ENCODE assay signal across 19 mouse cellular contexts in genomic region chr12:74898211-74898610, GRCm38 (mm10).
DNase-seq lines count a peak whose midpoint lies in the region; ATAC-seq and TF ChIP-seq lines count a peak whose summit lies in the region.
"Had no signal": no experiment of that assay in that cellular context is flagged by ENCODE, and none has a peak within 500 bp of the region (broad histone marks: within the 10 kb centered on the region; RNA-seq: fewer than 3 reads in every experiment).

No protein-coding gene starts in this region.

- DNase-seq in heart, adult 11 months: peak; percentile 81
- DNase-seq in heart, adult 9 months (ENCODE audit: low spot score in 2 of 2): no peak
- DNase-seq in midbrain, embryonic 11.5 days (ENCODE audit: low spot score, missing footprints): peak; percentile 78
- DNase-seq in midbrain, postnatal 0 days (ENCODE audit: low spot score): no peak
- DNase-seq: adrenal gland, adult 2 months; adrenal gland, adult 8-10 months; adrenal gland, postnatal 10 days; adrenal gland, postnatal 14 days; adrenal gland, postnatal 25 days; adrenal gland, postnatal 36 days; B cell, adult 2 months; cerebellum, adult 11 months; cerebellum, adult 11-12 months; cerebellum, adult 18-20 months had no signal

- no peak for TF ChIP-seq CTCF in midbrain, postnatal 0 days (IDR thresholded peaks at IDR 0.05)

- no peak overlapping the region for H3K27ac ChIP-seq in midbrain, embryonic 11.5 days (ENCODE audit: low read depth, low read length)
- H3K27ac ChIP-seq in midbrain, postnatal 0 days (ENCODE audit: low read depth, low read length): no peak overlapping the region

- H3K9me3 ChIP-seq in midbrain, embryonic 11.5 days (ENCODE audit: control insufficient read depth, low read length): no peaks in the 10 kb centered on the region
- no peaks in the 10 kb centered on the region for H3K9me3 ChIP-seq in midbrain, postnatal 0 days (ENCODE audit: low read length)
- H3K9me3 ChIP-seq: G1E had no signal

- 94% methylated on average over 9 of the region's 9 CpGs for WGBS in midbrain, embryonic 11.5 days
- whole genome bisulfite sequencing in midbrain, postnatal 0 days: 93% methylated on average over 9 of the region's 9 CpGs

- H3K4me2 ChIP-seq in midbrain, embryonic 11.5 days: no peak overlapping the region
- no peak overlapping the region for H3K4me2 ChIP-seq in midbrain, postnatal 0 days (ENCODE audit: low read depth, low read length, poor library complexity, severe bottlenecking)

- no peak for ATAC-seq in midbrain, embryonic 11.5 days (ENCODE audit: low FRiP score)
- no peak for ATAC-seq in midbrain, postnatal 0 days (ENCODE audit: low FRiP score)
- ATAC-seq: activated CD4-positive, CD25-positive, alpha-beta regulatory T cell, adult 4 months; CD4-positive, CD25-positive, alpha-beta regulatory T cell, adult 4 months; Patski had no signal

- H3K4me3 ChIP-seq in midbrain, embryonic 11.5 days (ENCODE audit: low read depth, low read length): no peak overlapping the region
- no peak overlapping the region for H3K4me3 ChIP-seq in midbrain, postnatal 0 days (ENCODE audit: low read depth, low read length)

- H3K9ac ChIP-seq in midbrain, embryonic 11.5 days (ENCODE audit: low read length): no peak overlapping the region
- no peak overlapping the region for H3K9ac ChIP-seq in midbrain, postnatal 0 days (replicated peaks; ENCODE audit: low read length, poor library complexity, severe bottlenecking)

- H3K27me3 ChIP-seq in midbrain, embryonic 11.5 days (ENCODE audit: control insufficient read depth, insufficient read depth, low read length): no peaks in the 10 kb centered on the region
- no peaks in the 10 kb centered on the region for H3K27me3 ChIP-seq in midbrain, postnatal 0 days (ENCODE audit: insufficient read depth, low read length)
- H3K27me3 ChIP-seq: CH12.LX had no signal

- no peaks in the 10 kb centered on the region for H3K36me3 ChIP-seq in midbrain, embryonic 11.5 days (ENCODE audit: control insufficient read depth, insufficient read depth, low read length)
- H3K36me3 ChIP-seq in midbrain, postnatal 0 days (ENCODE audit: insufficient read depth, low read length): no peaks in the 10 kb centered on the region
- H3K36me3 ChIP-seq: G1E had no signal

- no peaks in the 10 kb centered on the region for H3K4me1 ChIP-seq in midbrain, embryonic 11.5 days (ENCODE audit: control insufficient read depth, insufficient read depth, low read length)
- no peaks in the 10 kb centered on the region for H3K4me1 ChIP-seq in midbrain, postnatal 0 days (ENCODE audit: insufficient read depth, low read length)

Comparison
In these comparisons a context has a peak if more than half of its experiments do, and no peak if none do; other contexts are left out.
1. DNase-seq: peak in heart, adult 11 months (single experiment) and midbrain, embryonic 11.5 days (single experiment); none in heart, adult 9 months (0 of 2) and midbrain, postnatal 0 days (single experiment).